ENCODE assay signal across 8 mouse cellular contexts in genomic region chr17:56365791-56366673, GRCm38 (mm10). TPM values are rescaled to one million over a fixed set of nuclear protein-coding genes. Genes with fewer than 3 reads are reported as not detected.
DNase-seq lines count a peak whose midpoint lies in the region; ATAC-seq lines count a peak whose summit lies in the region.

No protein-coding gene starts in this region.

- no peak overlapping the region for H3K9ac ChIP-seq in kidney, embryonic 15.5 days

- DNase-seq in kidney, postnatal 25 days, result no peak
- DNase-seq in urinary bladder, postnatal 4 days (ENCODE audit: low spot score in 2 of 2), result no peak
- DNase-seq in layer of hippocampus, postnatal 25 days (ENCODE audit: extremely low spot score in 1 of 2, low spot score in 1 of 2), result no peak
- no peak for DNase-seq in thymus, postnatal 10 days (ENCODE audit: low spot score in 2 of 2)

- H3K27ac ChIP-seq in kidney, embryonic 15.5 days, result peak overlapping the region; percentile 73

- no peaks in the 10 kb centered on the region for H3K27me3 ChIP-seq in kidney, embryonic 15.5 days

- WGBS in kidney, embryonic 15.5 days, result 43% methylated on average over 7 of the region's 7 CpGs

- peaks cover 46% of the 10 kb centered on the region for H3K36me3 ChIP-seq in kidney, embryonic 15.5 days

- no peaks in the 10 kb centered on the region for H3K9me3 ChIP-seq in kidney, embryonic 15.5 days (replicated peaks)

- ATAC-seq in kidney, embryonic 15.5 days (replicated peaks; ENCODE audit: low FRiP score), result peak; percentile 28; the same call in 1 of the 2 replicates
- peak; percentile 84 for ATAC-seq in common myeloid progenitor, adult 5-6 weeks (replicated peaks; ENCODE audit: low read depth, poor library complexity, severe bottlenecking)
- ATAC-seq in granulocyte monocyte progenitor cell, adult 5-6 weeks (replicated peaks; ENCODE audit: poor library complexity, severe bottlenecking), result peak; percentile 63
- ATAC-seq in megakaryocyte progenitor cell, adult 5-6 weeks (replicated peaks; ENCODE audit: poor library complexity), result peak; percentile 72

- no peak overlapping the region for H3K4me3 ChIP-seq in kidney, embryonic 15.5 days (replicated peaks)

- peaks cover 22% of the 10 kb centered on the region for H3K4me1 ChIP-seq in kidney, embryonic 15.5 days

- H3K4me2 ChIP-seq in kidney, embryonic 15.5 days, result no peak overlapping the region

RNA-seq across cellular contexts. Expression of gene Kdm4b, which starts 40.2 kb away (rescaled TPM):
- polyA plus RNA-seq in kidney, embryonic 15.5 days (2015; fragmentation: Nextera tagmentation; extraction: Ambion mirVana), result 32.3 and 34.3 TPM in 2 replicates
- total RNA-seq in common myeloid progenitor, adult 5-6 weeks (2017), result 7.2 and 17.0 TPM in 2 replicates
- 7.7 and 13.3 TPM in 2 replicates for total RNA-seq in granulocyte monocyte progenitor cell, adult 5-6 weeks (2014; fragmentation: Nextera tagmentation)
- total RNA-seq in granulocyte monocyte progenitor cell, adult 5-6 weeks (2017), result 5.7 and 8.9 TPM in 2 replicates
- total RNA-seq in megakaryocyte progenitor cell, adult 5-6 weeks (2015), result 6.7 and 8.5 TPM in 2 replicates
- total RNA-seq in megakaryocyte progenitor cell, adult 5-6 weeks (2017), result 5.9 and 7.3 TPM in 2 replicates
- total RNA-seq in layer of hippocampus, postnatal 25 days (2021), result 10 to 100 TPM; 92.0 to 93.4 TPM

Comparison
In these comparisons a context has a peak if more than half of its experiments do, and no peak if none do; other contexts are left out.
1. ATAC-seq: peak in every context shown above with its lines; median percentile 84 in common myeloid progenitor, adult 5-6 weeks; 72 in megakaryocyte progenitor cell, adult 5-6 weeks; 63 in granulocyte monocyte progenitor cell, adult 5-6 weeks; 28 in kidney, embryonic 15.5 days.